Mouse (Mus musculus) forebrain, embryonic 14.5 days (tissue): ENCODE measurements around the gene Gpank1. TPM values are rescaled to one million over a fixed set of nuclear protein-coding genes. Genes with fewer than 3 reads are reported as not detected.

Experiments
- ATAC-seq: fragments of 200-750 bp; cut with Nextera tagmentation; 2 replicates; pipeline ENCODE4 v1.8.0; 2017; ENCODE audit warnings: mild to moderate bottlenecking, moderate library complexity
- DNase-seq: peaks from one replicate; pipeline ENCODE4 v3.0.0-alpha.2; 2015; ENCODE audit warnings: low spot score
- H3K27ac ChIP-seq: fragments of 300-500 bp; sonication (generic); 2 replicates; pipeline ENCODE4 v1.5.1; 2014; ENCODE audit warnings: low read depth, mild to moderate bottlenecking, control low read depth, low read length, moderate library complexity
- H3K27me3 ChIP-seq: fragments of 300-500 bp; sonication (generic); replicated peaks from 2 replicates; pipeline ENCODE4 v1.6.1; 2014; ENCODE audit warnings: low read length, control low read depth, mixed read lengths; ENCODE audit not compliant: control insufficient read depth, insufficient read depth
- H3K36me3 ChIP-seq: fragments of 300-500 bp; sonication (generic); 2 replicates; pipeline ENCODE4 v1.6.1; 2014; ENCODE audit warnings: low read length, control low read depth; ENCODE audit not compliant: control insufficient read depth, insufficient read depth
- H3K4me1 ChIP-seq: fragments of 300-500 bp; sonication (generic); 2 replicates; pipeline ENCODE4 v1.6.1; 2014; ENCODE audit warnings: antibody characterized with exemption, low read length, control low read depth; ENCODE audit not compliant: control insufficient read depth, insufficient read depth
- H3K4me2 ChIP-seq: fragments of 300-500 bp; sonication (generic); 2 replicates; pipeline ENCODE4 v1.6.1; 2014; ENCODE audit warnings: mild to moderate bottlenecking, control low read depth, low read length
- H3K4me3 ChIP-seq: fragments of 300-500 bp; sonication (generic); 2 replicates; pipeline ENCODE4 v1.5.1; 2014; ENCODE audit warnings: low read depth, low read length, control low read depth
- H3K9ac ChIP-seq: fragments of 300-500 bp; sonication (generic); 2 replicates; pipeline ENCODE4 v1.6.1; 2014; ENCODE audit warnings: mild to moderate bottlenecking, low read length, control low read depth, moderate library complexity
- H3K9me3 ChIP-seq: fragments of 300-500 bp; sonication (generic); replicated peaks from 2 replicates; pipeline ENCODE4 v1.6.1; 2016; ENCODE audit warnings: low read length, control low read depth, mixed read lengths; ENCODE audit not compliant: control insufficient read depth
- WGBS: fragments of 180-500 bp; shearing (Covaris S2); extraction: QIAGEN DNeasy Blood & Tissue Kit; methylation state at CpG from one replicate; pipeline ENCODE4 v1.1.7; 2014; 5-methylcytosine and 5-hydroxymethylcytosine counted together
- polyA plus RNA-seq: library from polyadenylated mRNA; unstranded; fragments of >200 nt; fragmentation: Nextera tagmentation; extraction: Ambion mirVana; gene quantifications from 2 replicates; pipeline ENCODE4 v1.2.1, GENCODE M21; 2014

Gpank1 gene
- polyA plus RNA-seq, 1 experiment from 2014 or later = 34.2 TPM

DNA sequence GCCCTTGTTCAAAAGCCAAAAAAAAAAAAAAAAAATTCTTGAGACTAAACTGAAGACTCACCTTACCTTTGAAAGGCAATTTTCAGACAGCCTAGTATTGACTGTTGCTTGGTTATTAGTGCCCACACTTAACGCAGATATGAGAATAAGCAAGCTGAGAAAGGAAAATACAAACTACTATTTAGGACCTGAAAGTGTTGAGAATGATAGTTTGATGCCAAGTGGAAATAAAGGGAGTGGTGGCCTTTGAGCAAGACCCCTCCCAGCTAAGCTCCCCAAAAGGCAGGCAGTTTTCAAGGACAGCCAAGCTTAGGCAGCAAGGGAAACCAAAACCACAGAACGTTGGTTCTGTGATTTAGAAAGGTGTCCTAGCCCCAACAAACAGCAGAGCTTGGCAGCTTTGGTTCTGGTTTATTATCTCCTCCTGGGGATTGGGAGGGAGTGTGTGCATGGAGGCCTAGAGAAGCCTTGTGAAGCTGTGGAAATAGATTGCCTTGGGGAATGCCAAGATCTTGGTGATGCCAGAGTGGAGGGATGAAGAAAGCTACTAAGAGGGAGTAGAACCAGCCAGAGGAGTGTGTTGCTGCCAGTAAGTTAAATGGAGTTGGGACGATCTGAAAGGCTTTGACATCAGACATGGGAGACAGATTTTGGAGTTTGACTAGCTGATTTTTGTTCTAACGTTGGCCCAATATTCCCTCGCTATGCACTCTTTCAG is 26.8 kb downstream of the Gpank1 start:
- H3K4me3 ChIP-seq = no peak overlapping the region
- WGBS = 70% methylated on average over 5 of the region's 5 CpGs
- H3K4me1 ChIP-seq = no peaks in the 10 kb centered on the region
- peaks cover 100% of the 10 kb centered on the region for H3K36me3 ChIP-seq
- H3K4me2 ChIP-seq = no peak overlapping the region
- no peak overlapping the region for H3K27ac ChIP-seq
- no peaks in the 10 kb centered on the region for H3K9me3 ChIP-seq
- ATAC-seq (no peak), DNase-seq (no peak)
- no peak overlapping the region for H3K9ac ChIP-seq
- H3K27me3 ChIP-seq = no peaks in the 10 kb centered on the region

DNA sequence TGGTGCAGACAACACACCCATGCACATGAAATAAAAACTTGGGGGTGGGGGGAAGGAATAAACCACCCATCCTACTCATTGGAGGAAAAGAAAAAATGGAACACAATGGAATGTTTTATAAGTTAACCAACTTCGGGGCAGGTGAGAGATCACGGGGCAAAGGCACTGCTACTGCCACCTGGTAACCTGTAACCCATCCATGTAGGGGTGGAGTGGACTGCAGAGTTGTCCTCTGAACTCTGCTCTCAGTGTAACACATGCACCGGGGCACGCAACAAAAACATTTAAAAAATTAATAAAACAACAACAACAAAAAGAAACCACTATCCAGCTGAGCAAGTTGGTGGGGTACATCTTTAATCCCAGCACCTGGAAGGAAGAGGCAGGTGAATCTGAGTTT is 30.9 kb downstream of the Gpank1 start:
- Histone ChIP-seq H3K27me3 (no peaks in the 10 kb centered on the region), H3K9me3 (no peaks in the 10 kb centered on the region), H3K4me1 (no peaks in the 10 kb centered on the region), H3K9ac (no peak overlapping the region), H3K4me3 (no peak overlapping the region), H3K4me2 (no peak overlapping the region), H3K27ac (no peak overlapping the region), H3K36me3 (peaks cover 100% of the 10 kb centered on the region)
- ATAC-seq = no peak
- DNase-seq = no peak
- 96% methylated on average over 4 of the region's 4 CpGs for WGBS

DNA sequence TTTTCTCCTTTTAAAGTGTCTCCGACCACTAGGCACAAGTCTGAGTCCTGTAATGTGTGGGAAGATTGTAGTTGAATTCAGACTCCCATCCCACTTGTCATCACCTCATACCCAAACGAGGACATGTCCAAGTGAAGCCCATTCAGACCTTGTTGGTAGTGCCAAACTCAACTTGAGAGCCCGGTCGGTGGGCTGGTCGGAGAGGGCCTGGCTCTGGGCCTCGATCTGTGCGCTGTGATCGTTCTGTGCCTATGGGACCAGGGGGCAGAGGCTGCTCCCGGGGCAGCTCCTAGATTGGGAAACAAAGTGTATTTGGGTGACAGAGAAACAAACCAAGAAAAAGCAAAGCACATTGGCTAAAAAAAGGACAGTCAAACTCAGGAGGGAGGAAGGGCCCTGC is 31.8 kb downstream of the Gpank1 start:
- ATAC-seq (no peak), DNase-seq (no peak)
- no peaks in the 10 kb centered on the region for H3K9me3 ChIP-seq
- no peak overlapping the region for H3K4me2 ChIP-seq
- H3K4me1 ChIP-seq = no peaks in the 10 kb centered on the region
- H3K4me3 ChIP-seq = no peak overlapping the region
- H3K9ac ChIP-seq = no peak overlapping the region
- H3K36me3 ChIP-seq = peaks cover 100% of the 10 kb centered on the region
- H3K27me3 ChIP-seq = no peaks in the 10 kb centered on the region
- no peak overlapping the region for H3K27ac ChIP-seq
- 87% methylated on average over 9 of the region's 9 CpGs for WGBS

DNA sequence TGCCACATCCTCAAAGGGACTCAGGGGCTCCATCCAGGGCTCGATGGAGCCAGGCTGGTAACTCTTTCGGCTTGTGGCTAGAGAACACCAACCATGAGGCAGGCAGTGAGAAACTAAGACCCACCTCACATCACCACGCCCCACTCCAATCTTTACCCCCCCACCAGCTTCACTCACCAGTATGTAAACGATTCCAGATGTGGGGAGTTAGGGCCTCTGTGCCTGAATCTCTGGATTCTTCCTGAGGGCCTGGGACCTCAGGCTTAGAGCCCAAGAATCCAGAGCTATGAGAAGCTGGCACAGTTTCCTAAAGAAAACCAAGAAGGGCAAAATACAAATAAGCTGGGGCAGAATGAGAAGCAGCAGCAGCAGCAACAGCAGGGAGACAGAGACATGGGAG is 32.7 kb downstream of the Gpank1 start:
- ATAC-seq (no peak), DNase-seq (no peak)
- H3K27me3 ChIP-seq = no peaks in the 10 kb centered on the region
- H3K4me3 ChIP-seq = no peak overlapping the region
- H3K9me3 ChIP-seq = no peaks in the 10 kb centered on the region
- H3K4me2 ChIP-seq = no peak overlapping the region
- H3K4me1 ChIP-seq = no peaks in the 10 kb centered on the region
- 91% methylated on average over 4 of the region's 4 CpGs for WGBS
- peaks cover 100% of the 10 kb centered on the region for H3K36me3 ChIP-seq
- no peak overlapping the region for H3K27ac ChIP-seq
- H3K9ac ChIP-seq = no peak overlapping the region

DNA sequence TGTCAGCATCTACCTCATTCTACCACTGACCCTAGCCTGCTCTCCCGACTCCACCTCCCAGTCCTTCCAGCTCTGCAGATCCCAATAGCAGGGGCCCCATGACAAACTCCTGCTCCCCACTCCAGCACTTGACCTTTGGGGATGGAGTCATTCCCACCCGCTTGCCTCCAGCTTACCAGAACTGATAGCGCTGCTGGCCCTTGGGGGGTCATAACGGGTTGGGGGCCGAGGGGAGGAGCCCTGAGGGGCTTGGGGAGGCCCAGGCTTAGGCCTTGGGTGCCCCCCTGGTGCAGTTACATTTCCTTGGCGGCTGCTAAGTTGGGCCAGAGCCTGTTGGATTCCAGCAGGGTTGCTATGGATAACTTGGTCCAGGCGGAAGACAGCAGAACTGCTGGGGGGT is 33.4 kb downstream of the Gpank1 start:
- Histone ChIP-seq H3K9me3 (no peaks in the 10 kb centered on the region), H3K9ac (no peak overlapping the region), H3K36me3 (peaks cover 100% of the 10 kb centered on the region), H3K27me3 (no peaks in the 10 kb centered on the region), H3K4me3 (no peak overlapping the region), H3K27ac (no peak overlapping the region), H3K4me1 (no peaks in the 10 kb centered on the region), H3K4me2 (no peak overlapping the region)
- no peak for ATAC-seq
- WGBS = 83% methylated on average over 7 of the region's 7 CpGs
- DNase-seq = no peak

DNA sequence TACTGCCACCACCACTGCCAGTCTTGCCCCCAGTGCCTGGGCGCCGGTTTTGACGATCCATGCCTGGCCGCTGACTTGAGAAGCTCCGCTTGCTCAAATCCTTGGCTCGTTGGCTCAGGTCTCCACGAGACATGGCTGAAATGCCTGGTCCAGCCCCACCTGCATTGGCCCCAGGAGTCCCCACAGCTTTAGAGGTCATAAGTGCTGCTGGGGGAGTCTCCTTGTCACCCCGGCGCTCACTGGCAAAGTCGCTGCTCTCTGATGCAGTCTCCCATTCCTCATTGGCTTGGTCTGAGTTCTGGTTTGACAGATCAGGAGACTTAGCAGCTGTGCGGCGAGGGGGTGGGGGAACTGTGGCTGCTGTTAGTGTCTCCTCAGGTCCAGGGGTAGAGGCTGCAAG is 34.2 kb downstream of the Gpank1 start:
- H3K4me1 ChIP-seq = no peaks in the 10 kb centered on the region
- peaks cover 100% of the 10 kb centered on the region for H3K36me3 ChIP-seq
- H3K9me3 ChIP-seq = no peaks in the 10 kb centered on the region
- WGBS = 90% methylated on average over 12 of the region's 12 CpGs
- no peak overlapping the region for H3K4me3 ChIP-seq
- ATAC-seq (no peak), DNase-seq (no peak)
- no peak overlapping the region for H3K4me2 ChIP-seq
- no peak overlapping the region for H3K9ac ChIP-seq
- no peak overlapping the region for H3K27ac ChIP-seq
- H3K27me3 ChIP-seq = no peaks in the 10 kb centered on the region

DNA sequence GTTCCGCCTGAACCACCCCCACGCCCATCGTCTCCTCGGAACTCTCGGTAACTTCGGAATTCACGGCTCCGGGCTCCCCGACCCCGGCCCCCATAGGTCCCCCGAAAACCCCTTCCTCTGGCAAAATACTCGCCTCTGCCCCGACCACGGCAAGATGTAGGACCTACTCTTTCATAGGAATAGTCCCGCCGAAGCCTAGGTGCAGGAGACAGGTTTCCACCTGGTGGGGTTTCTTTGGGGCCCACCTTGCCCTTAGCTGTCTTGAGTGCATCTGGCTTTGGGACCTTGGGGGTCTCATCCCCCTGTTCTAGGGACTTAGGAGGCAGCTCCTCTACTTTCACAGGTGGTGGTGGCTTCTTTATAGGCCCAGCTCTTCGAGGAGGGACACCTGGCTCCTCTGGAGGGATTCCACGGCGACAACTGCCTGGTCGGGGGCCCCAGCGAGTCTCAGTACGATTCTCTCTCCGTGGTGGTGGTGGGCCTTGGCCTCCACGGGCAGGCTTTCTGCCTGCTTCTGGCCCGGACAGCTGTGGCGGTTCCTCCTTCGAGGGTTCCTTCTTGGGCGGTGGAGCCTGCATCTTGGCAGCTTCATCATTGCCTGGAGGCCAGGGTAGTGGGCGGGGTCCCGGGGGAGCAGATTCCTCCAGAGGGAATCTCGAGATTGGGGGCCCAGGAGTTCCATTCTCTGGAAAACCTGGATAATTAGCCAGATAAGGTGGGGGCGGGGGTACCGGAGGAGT is 35.4 kb downstream of the Gpank1 start:
- DNase-seq = no peak
- 92% methylated on average over 33 of the region's 33 CpGs for WGBS
- Histone ChIP-seq H3K4me2 (no peak overlapping the region), H3K36me3 (peaks cover 100% of the 10 kb centered on the region), H3K9ac (no peak overlapping the region), H3K27me3 (no peaks in the 10 kb centered on the region), H3K9me3 (no peaks in the 10 kb centered on the region), H3K4me1 (no peaks in the 10 kb centered on the region), H3K27ac (no peak overlapping the region), H3K4me3 (no peak overlapping the region)
- ATAC-seq = no peak

DNA sequence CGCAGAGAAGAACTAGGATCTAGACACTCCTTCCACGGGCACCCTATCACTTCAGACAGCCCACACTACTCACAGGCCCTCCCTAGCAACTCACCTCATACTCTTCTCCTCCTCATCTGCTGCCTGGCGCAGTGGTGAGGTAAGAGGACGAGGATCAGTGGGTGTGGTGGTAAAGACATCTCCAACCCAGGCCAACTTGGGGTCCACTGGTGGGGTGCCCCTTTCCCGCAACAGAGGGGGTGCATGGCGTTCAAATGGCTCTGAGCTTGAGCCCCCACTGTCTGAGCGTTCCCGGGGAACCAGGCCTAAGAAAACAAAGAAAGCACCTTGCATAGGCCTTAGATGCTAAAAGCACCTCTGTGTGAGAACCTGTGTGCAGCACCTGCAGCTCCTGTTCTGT is 36.0 kb downstream of the Gpank1 start:
- H3K4me3 ChIP-seq = no peak overlapping the region
- no peak overlapping the region for H3K4me2 ChIP-seq
- H3K4me1 ChIP-seq = peaks cover 4% of the 10 kb centered on the region
- no peak overlapping the region for H3K27ac ChIP-seq
- ATAC-seq = no peak
- WGBS = 93% methylated on average over 8 of the region's 8 CpGs
- no peaks in the 10 kb centered on the region for H3K9me3 ChIP-seq
- no peaks in the 10 kb centered on the region for H3K27me3 ChIP-seq
- no peak overlapping the region for H3K9ac ChIP-seq
- DNase-seq = no peak
- peaks cover 100% of the 10 kb centered on the region for H3K36me3 ChIP-seq

DNA sequence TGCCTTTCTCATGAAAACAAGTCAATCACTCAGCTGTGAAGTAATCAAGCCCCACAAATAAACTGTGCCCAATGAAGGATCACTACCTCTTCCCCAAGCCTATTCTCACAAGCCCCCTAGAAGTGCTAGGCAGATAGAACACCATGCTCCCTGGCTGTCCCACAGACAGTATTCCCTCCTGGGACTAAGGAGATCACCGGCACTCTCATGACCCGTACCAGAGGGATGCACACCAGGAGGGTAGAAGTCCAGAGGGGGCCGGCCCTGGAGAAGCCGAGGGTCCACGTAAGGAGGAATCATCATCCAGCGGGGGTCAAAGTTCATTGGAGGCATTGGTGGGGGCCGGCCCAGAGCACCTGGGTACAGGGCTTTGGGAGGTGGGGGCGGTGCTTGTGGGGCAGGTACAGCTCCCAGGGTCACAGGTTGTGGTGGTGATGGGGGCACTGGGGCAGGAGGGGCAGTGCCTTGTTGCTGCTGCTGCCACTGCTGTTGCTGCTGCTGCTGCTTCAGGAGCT is 36.5 kb downstream of the Gpank1 start:
- Histone ChIP-seq H3K9me3 (no peaks in the 10 kb centered on the region), H3K4me2 (no peak overlapping the region), H3K36me3 (peaks cover 99% of the 10 kb centered on the region), H3K27ac (no peak overlapping the region), H3K27me3 (no peaks in the 10 kb centered on the region), H3K9ac (no peak overlapping the region), H3K4me3 (no peak overlapping the region), H3K4me1 (peaks cover 8% of the 10 kb centered on the region)
- DNase-seq (no peak), ATAC-seq (no peak)
- 87% methylated on average over 8 of the region's 8 CpGs for WGBS
